19 mouse cellular contexts compared by ENCODE assay signal in the genomic region with DNA sequence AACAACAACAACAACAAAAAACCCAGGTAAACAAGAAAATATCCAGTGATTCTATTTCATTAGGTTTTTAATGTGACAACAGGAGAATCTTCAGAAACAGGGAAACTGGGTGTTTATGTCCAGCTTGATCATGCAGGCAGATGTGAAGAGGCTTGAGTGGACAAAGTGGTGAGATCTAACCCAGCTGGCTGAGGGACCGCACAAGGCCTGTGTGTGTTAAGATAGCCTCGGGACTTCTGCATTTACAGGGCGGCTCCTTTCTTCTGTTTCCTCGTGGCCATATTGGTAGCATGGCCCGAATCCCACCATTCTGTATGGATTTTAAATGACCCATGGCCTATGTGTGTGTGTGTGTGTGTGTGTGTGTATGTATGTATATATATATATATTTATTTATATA. TPM values are rescaled to one million over a fixed set of nuclear protein-coding genes. Genes with fewer than 3 reads are reported as not detected.
A peak's percentile ranks its signal among the peaks of the same experiment; 100 is the strongest.
DNase-seq lines count a peak whose midpoint lies in the region; TF ChIP-seq lines count a peak whose summit lies in the region.
"Had no signal": no experiment of that assay in that cellular context is flagged by ENCODE, and none has a peak within 500 bp of the region (broad histone marks: within the 10 kb centered on the region; RNA-seq: fewer than 3 reads in every experiment).

No protein-coding gene starts in this region.

- H3K9me3 ChIP-seq in MEL (replicated peaks; ENCODE audit: insufficient read depth, low read length), result no peaks in the 10 kb centered on the region

- peaks cover 0 to 7% of the 10 kb centered on the region in 2 experiments; a peak in 2 of 4 replicates for H3K4me1 ChIP-seq in MEL (ENCODE audit: control insufficient read depth in 1 of 2, insufficient read depth in 2 of 2, low read length in 2 of 2)

- no peak for TF ChIP-seq CTCF in MEL (IDR thresholded peaks at IDR 0.05 in 2 of 3, conservative IDR thresholded peaks at IDR 0.05 in 1 of 3; ENCODE audit: control insufficient read depth in 1 of 3, insufficient read depth in 1 of 3, low read depth in 2 of 3, low read length in 3 of 3, poor library complexity in 1 of 3, severe bottlenecking in 1 of 3)

- H3K9ac ChIP-seq in MEL (ENCODE audit: control insufficient read depth, low read depth, low read length, poor library complexity, severe bottlenecking), result no peak overlapping the region

- no peak for TF ChIP-seq POLR2A in MEL (IDR thresholded peaks at IDR 0.05; ENCODE audit: control insufficient read depth in 1 of 2, insufficient read depth in 1 of 2, low read depth in 1 of 2, low read length in 2 of 2, poor library complexity in 1 of 2)

- no peak overlapping the region for H3K27ac ChIP-seq in MEL (ENCODE audit: control insufficient read depth, low read depth, low read length)

- H3K79me2 ChIP-seq in MEL (ENCODE audit: control insufficient read depth, insufficient read depth, low read length, poor library complexity), result no peaks in the 10 kb centered on the region

- H3K27me3 ChIP-seq in MEL (ENCODE audit: control insufficient read depth in 1 of 2, insufficient read depth in 2 of 2, low read length in 2 of 2), result no peaks in the 10 kb centered on the region
- H3K27me3 ChIP-seq: CH12.LX had no signal

- no peak overlapping the region for H3K4me3 ChIP-seq in MEL (ENCODE audit: control insufficient read depth in 1 of 2, insufficient read depth in 1 of 2, low read depth in 2 of 2, low read length in 2 of 2)

- intact Hi-C loops in left cerebral cortex, postnatal 25 days (cut with DNase I), result no loop called here

- peak; percentile 38 to 55; a peak in 3 of 4 replicates for TF ChIP-seq EP300 in MEL (IDR thresholded peaks at IDR 0.05; ENCODE audit: low read depth in 1 of 2, low read length in 2 of 2)

- no peak for TF ChIP-seq RAD21 in MEL (IDR thresholded peaks at IDR 0.05; ENCODE audit: low read depth, low read length)

- peak; percentile 55 for DNase-seq in MEL (ENCODE audit: low read depth, low spot score)
- peak; percentile 44 for DNase-seq in MEL-GATA-1-ER (ENCODE audit: extremely low read depth, low read depth)
- DNase-seq in left cerebral cortex, postnatal 25 days (ENCODE audit: low spot score in 2 of 2), result no peak
- no peak for DNase-seq in lung, adult 18-20 months
- DNase-seq: adrenal gland, adult 2 months; adrenal gland, adult 8-10 months; adrenal gland, postnatal 10 days; adrenal gland, postnatal 14 days; adrenal gland, postnatal 25 days; adrenal gland, postnatal 36 days; B cell, adult 2 months; cerebellum, adult 11 months; cerebellum, adult 11-12 months; cerebellum, adult 18-20 months; cerebellum, adult 2 months; cerebellum, adult 8-10 months had no signal

- peaks cover 0 to 5% of the 10 kb centered on the region in 2 experiments; a peak in 2 of 4 replicates for H3K36me3 ChIP-seq in MEL (ENCODE audit: control insufficient read depth in 1 of 2, insufficient read depth in 2 of 2, low read length in 2 of 2)
- H3K36me3 ChIP-seq: G1E had no signal

TF ChIP-seq in MEL, 35 proteins besides CTCF, POLR2A, EP300 and RAD21:
- peak; percentile 58 for TF ChIP-seq TAL1 (IDR thresholded peaks at IDR 0.05; ENCODE audit: low read length)
- TF ChIP-seq GATA1 (IDR thresholded peaks at IDR 0.05; ENCODE audit: low read depth, low read length), result peak; percentile 19; the same call in 1 of the 2 replicates
- no peak for TF ChIP-seq RCOR1 (IDR thresholded peaks at IDR 0.05; ENCODE audit: low read depth, low read length)
- TF ChIP-seq ZC3H11A (IDR thresholded peaks at IDR 0.05; ENCODE audit: low read depth, low read length), result no peak
- no peak for TF ChIP-seq ZNF384 (IDR thresholded peaks at IDR 0.05; ENCODE audit: low read depth, low read length)
- no peak for TF ChIP-seq USF2 (IDR thresholded peaks at IDR 0.05; ENCODE audit: borderline replicate concordance in 1 of 2, insufficient read depth in 1 of 2, low read depth in 1 of 2, low read length in 2 of 2)

RNA-seq across cellular contexts. Expression of gene Myb, which starts 52.6 kb away (rescaled TPM):
- 125 and 133 TPM in 2 replicates for total RNA-seq in MEL (2012; rRNA removed)
- polyA plus RNA-seq in MEL (2012; ENCODE audit: insufficient read depth in 1 of 2, insufficient read length in 2 of 2, low read depth in 1 of 2, low replicate concordance in 2 of 2, missing spikeins in 1 of 2), result 100 to 1,000 TPM; 155 to 245 TPM
- under 1 TPM; 0.34 to 0.60 TPM for total RNA-seq in left cerebral cortex, postnatal 25 days (2021)
- total RNA-seq: adrenal gland, adult 18-20 months; adrenal gland, adult 8-10 months had no signal

Comparison
In these comparisons a context has a peak if more than half of its experiments do, and no peak if none do; other contexts are left out.
1. DNase-seq: peak in MEL (single experiment) and MEL-GATA-1-ER (single experiment); none in left cerebral cortex, postnatal 25 days (0 of 2) and lung, adult 18-20 months (0 of 2).
2. RNA of gene Myb, which starts 52.6 kb away (total RNA-seq): 125 to 133 TPM in MEL; 0.34 to 0.60 TPM in left cerebral cortex, postnatal 25 days; every median in the first group is over 10 times any median in the second.